Mouse (Mus musculus) neural tube, embryonic 12.5 days (tissue): ENCODE results near the gene Heatr6. TPM values are rescaled to one million over a fixed set of nuclear protein-coding genes. Genes with fewer than 3 reads are reported as not detected.
A peak's percentile ranks its signal among the peaks of the same experiment; 100 is the strongest.

ENCODE experiments used
- ATAC-seq: fragments of 200-750 bp; cut with Nextera tagmentation; 2 replicates; pipeline ENCODE4 v1.8.0; 2017; ENCODE audit warnings: low read depth, mild to moderate bottlenecking, moderate TSS enrichment, moderate library complexity; ENCODE audit not compliant: low FRiP score
- H3K27ac ChIP-seq: fragments of 300-500 bp; sonication (generic); 2 replicates; pipeline ENCODE4 v1.5.1; 2016
- H3K27me3 ChIP-seq: fragments of 300-500 bp; sonication (generic); replicated peaks from 2 replicates; pipeline ENCODE4 v1.6.1; 2016; ENCODE audit warnings: mild to moderate bottlenecking
- H3K36me3 ChIP-seq: fragments of 300-500 bp; sonication (generic); 2 replicates; pipeline ENCODE4 v1.6.1; 2016; ENCODE audit warnings: mild to moderate bottlenecking
- H3K4me1 ChIP-seq: fragments of 300-500 bp; sonication (generic); 2 replicates; pipeline ENCODE4 v1.6.1; 2016
- H3K4me2 ChIP-seq: fragments of 300-500 bp; sonication (generic); replicated peaks from 2 replicates; pipeline ENCODE4 v1.6.1; 2016; ENCODE audit warnings: mild to moderate bottlenecking
- H3K4me3 ChIP-seq: fragments of 300-500 bp; sonication (generic); 2 replicates; pipeline ENCODE4 v1.5.1; 2016
- H3K9ac ChIP-seq: fragments of 300-500 bp; sonication (generic); 2 replicates; pipeline ENCODE4 v1.6.1; 2016; ENCODE audit warnings: mild to moderate bottlenecking
- H3K9me3 ChIP-seq: fragments of 300-500 bp; sonication (generic); 2 replicates; pipeline ENCODE4 v1.6.1; 2016; ENCODE audit warnings: mild to moderate bottlenecking
- WGBS: fragments of 180-500 bp; shearing (Covaris S2); methylation state at CpG from one replicate; pipeline ENCODE4 v1.1.7; 2016; 5-methylcytosine and 5-hydroxymethylcytosine counted together
- polyA plus RNA-seq: library from polyadenylated mRNA; unstranded; fragments of >200 nt; fragmentation: Nextera tagmentation; extraction: Ambion mirVana; gene quantifications from 2 replicates; pipeline ENCODE4 v1.2.1, GENCODE M21; 2016

Gene Heatr6
- polyA plus RNA-seq, 1 experiment from 2014 or later: 33.2 TPM

GRCm38 (mm10) chr11:83735881-83736280 is 17.6 kb upstream of the Heatr6 start:
- H3K27me3 ChIP-seq: no peaks in the 10 kb centered on the region
- no peak overlapping the region for H3K4me3 ChIP-seq
- no peak overlapping the region for H3K27ac ChIP-seq
- no peaks in the 10 kb centered on the region for H3K9me3 ChIP-seq
- no peaks in the 10 kb centered on the region for H3K36me3 ChIP-seq
- 70% methylated on average over 2 of the region's 2 CpGs for WGBS
- H3K4me2 ChIP-seq: no peak overlapping the region
- ATAC-seq: no peak
- no peaks in the 10 kb centered on the region for H3K4me1 ChIP-seq
- no peak overlapping the region for H3K9ac ChIP-seq

- Histone ChIP-seq H3K9ac (no peak overlapping the region), H3K4me1 (no peaks in the 10 kb centered on the region), H3K36me3 (no peaks in the 10 kb centered on the region), H3K9me3 (no peaks in the 10 kb centered on the region), H3K4me3 (no peak overlapping the region), H3K27me3 (no peaks in the 10 kb centered on the region), H3K27ac (no peak overlapping the region), H3K4me2 (no peak overlapping the region)
- 94% methylated on average over 3 of the region's 3 CpGs for WGBS
- ATAC-seq: no peak
These were observed 16.4 kb upstream of the Heatr6 start for GRCm38 (mm10) chr11:83737109-83737558.

DNA sequence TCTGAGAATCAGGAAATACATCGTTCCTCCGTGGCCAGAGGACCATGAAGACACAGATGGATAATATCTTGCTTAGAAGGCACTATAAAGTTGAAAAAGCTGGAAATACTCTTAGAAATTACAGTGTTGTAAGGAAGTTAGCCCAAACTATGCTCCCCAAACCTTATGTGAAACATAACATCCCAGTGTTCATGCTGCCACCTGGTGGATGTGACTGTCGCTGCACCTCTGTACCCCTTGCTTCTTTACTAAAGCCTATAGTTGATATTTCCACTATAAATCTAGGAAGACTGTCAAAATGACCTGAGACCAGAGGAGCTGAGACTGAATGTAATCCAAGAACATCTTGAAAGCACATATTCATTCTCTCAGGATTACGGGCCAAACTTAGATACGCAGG is 14.3 kb upstream of the Heatr6 start:
- Histone ChIP-seq H3K27me3 (no peaks in the 10 kb centered on the region), H3K4me1 (no peaks in the 10 kb centered on the region), H3K9me3 (no peaks in the 10 kb centered on the region), H3K4me2 (no peak overlapping the region), H3K4me3 (no peak overlapping the region), H3K36me3 (no peaks in the 10 kb centered on the region), H3K27ac (no peak overlapping the region), H3K9ac (no peak overlapping the region)
- WGBS: 26% methylated on average over 5 of the region's 5 CpGs
- ATAC-seq: no peak

GRCm38 (mm10) chr11:83740443-83740991 is 13.0 kb upstream of the Heatr6 start:
- no peak for ATAC-seq
- Histone ChIP-seq H3K27ac (no peak overlapping the region), H3K9ac (no peak overlapping the region), H3K4me2 (no peak overlapping the region), H3K27me3 (no peaks in the 10 kb centered on the region), H3K36me3 (no peaks in the 10 kb centered on the region), H3K9me3 (no peaks in the 10 kb centered on the region), H3K4me1 (no peaks in the 10 kb centered on the region), H3K4me3 (no peak overlapping the region)
- WGBS: 77% methylated on average over 4 of the region's 4 CpGs

- Histone ChIP-seq H3K9ac (no peak overlapping the region), H3K36me3 (no peaks in the 10 kb centered on the region), H3K4me3 (no peak overlapping the region), H3K4me2 (no peak overlapping the region), H3K4me1 (no peaks in the 10 kb centered on the region), H3K9me3 (no peaks in the 10 kb centered on the region), H3K27ac (no peak overlapping the region), H3K27me3 (no peaks in the 10 kb centered on the region)
- ATAC-seq: no peak
- WGBS: 85% methylated on average over 5 of the region's 5 CpGs
These were observed 11.7 kb upstream of the Heatr6 start for GRCm38 (mm10) chr11:83741841-83742240.

GRCm38 (mm10) chr11:83742731-83743355 is 10.7 kb upstream of the Heatr6 start:
- H3K9me3 ChIP-seq: no peaks in the 10 kb centered on the region
- no peaks in the 10 kb centered on the region for H3K27me3 ChIP-seq
- ATAC-seq: no peak
- H3K4me3 ChIP-seq: no peak overlapping the region
- WGBS: 75% methylated on average over 9 of the region's 9 CpGs
- no peak overlapping the region for H3K27ac ChIP-seq
- no peaks in the 10 kb centered on the region for H3K4me1 ChIP-seq
- no peaks in the 10 kb centered on the region for H3K36me3 ChIP-seq
- no peak overlapping the region for H3K4me2 ChIP-seq
- H3K9ac ChIP-seq: no peak overlapping the region

DNA sequence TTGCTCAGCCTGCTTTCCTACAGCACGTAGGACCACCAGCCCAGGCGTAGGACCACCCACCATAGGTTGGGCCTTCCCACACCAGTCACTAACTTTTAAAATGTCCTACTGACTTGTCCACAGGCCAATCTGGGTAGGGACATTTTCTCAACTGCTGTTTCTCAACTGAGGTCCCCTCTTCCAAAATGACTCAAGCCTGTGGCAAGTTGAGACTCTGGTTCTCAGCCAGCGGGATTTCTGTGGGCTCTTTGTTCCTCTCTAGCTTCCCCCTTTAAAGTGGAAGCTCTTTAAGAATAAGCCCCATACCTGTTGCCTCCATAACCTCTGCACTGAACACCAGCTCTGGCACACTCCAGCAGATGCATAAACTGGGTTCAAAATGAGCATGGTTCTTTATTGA is 10.0 kb upstream of the Heatr6 start:
- no peak overlapping the region for H3K9ac ChIP-seq
- no peaks in the 10 kb centered on the region for H3K27me3 ChIP-seq
- H3K27ac ChIP-seq: no peak overlapping the region
- no peak overlapping the region for H3K4me2 ChIP-seq
- 87% methylated on average over 3 of the region's 3 CpGs for WGBS
- no peak overlapping the region for H3K4me3 ChIP-seq
- no peaks in the 10 kb centered on the region for H3K9me3 ChIP-seq
- H3K4me1 ChIP-seq: no peaks in the 10 kb centered on the region
- ATAC-seq: no peak
- no peaks in the 10 kb centered on the region for H3K36me3 ChIP-seq

GRCm38 (mm10) chr11:83746152-83746551 is 7.3 kb upstream of the Heatr6 start:
- ATAC-seq: no peak
- Histone ChIP-seq H3K9me3 (no peaks in the 10 kb centered on the region), H3K4me3 (no peak overlapping the region), H3K27me3 (0 out of 2 replicates have a peak, but pooled peaks cover 4% of the 10 kb centered on the region), H3K36me3 (no peaks in the 10 kb centered on the region), H3K27ac (no peak overlapping the region), H3K9ac (no peak overlapping the region), H3K4me2 (no peak overlapping the region), H3K4me1 (no peaks in the 10 kb centered on the region)
- WGBS: 64% methylated on average over 4 of the region's 4 CpGs

DNA sequence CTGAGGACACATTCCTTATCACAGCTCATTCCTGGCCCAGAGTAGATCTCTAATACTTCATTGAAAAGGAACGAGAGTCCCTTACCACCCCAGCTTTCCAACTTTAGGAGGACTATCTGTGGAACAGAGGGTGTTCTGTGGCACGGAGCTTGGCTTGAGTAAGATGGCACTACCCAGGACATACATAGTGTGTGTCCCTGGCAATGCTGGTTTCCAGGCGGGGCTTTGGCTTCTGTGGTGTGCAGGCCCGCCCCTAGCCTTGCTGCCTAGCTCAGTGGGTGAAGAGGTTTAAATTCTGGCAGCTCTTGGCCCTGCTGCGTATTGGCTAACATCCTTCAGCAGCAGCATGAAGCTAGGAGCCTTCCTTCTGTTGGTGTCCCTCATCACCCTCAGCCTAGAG is 6.8 kb upstream of the Heatr6 start, which contains the start of gene Wfdc21:
Wfdc21 (plus strand) TSS at position 260 of the 400 bp plus-strand sequence.
- Histone ChIP-seq H3K27me3 (0 out of 2 replicates have a peak, but pooled peaks cover 6% of the 10 kb centered on the region), H3K9ac (no peak within 1 kb of the TSS), H3K4me3 (no peak within 1 kb of the TSS), H3K4me1 (no peaks in the 10 kb centered on the region), H3K4me2 (no peak within 1 kb of the TSS), H3K36me3 (no peaks in the 10 kb centered on the region), H3K9me3 (no peaks in the 10 kb centered on the region), H3K27ac (no peak within 1 kb of the TSS)
- no peak for ATAC-seq
- 77% methylated on average over 5 of the region's 5 CpGs for WGBS

DNA sequence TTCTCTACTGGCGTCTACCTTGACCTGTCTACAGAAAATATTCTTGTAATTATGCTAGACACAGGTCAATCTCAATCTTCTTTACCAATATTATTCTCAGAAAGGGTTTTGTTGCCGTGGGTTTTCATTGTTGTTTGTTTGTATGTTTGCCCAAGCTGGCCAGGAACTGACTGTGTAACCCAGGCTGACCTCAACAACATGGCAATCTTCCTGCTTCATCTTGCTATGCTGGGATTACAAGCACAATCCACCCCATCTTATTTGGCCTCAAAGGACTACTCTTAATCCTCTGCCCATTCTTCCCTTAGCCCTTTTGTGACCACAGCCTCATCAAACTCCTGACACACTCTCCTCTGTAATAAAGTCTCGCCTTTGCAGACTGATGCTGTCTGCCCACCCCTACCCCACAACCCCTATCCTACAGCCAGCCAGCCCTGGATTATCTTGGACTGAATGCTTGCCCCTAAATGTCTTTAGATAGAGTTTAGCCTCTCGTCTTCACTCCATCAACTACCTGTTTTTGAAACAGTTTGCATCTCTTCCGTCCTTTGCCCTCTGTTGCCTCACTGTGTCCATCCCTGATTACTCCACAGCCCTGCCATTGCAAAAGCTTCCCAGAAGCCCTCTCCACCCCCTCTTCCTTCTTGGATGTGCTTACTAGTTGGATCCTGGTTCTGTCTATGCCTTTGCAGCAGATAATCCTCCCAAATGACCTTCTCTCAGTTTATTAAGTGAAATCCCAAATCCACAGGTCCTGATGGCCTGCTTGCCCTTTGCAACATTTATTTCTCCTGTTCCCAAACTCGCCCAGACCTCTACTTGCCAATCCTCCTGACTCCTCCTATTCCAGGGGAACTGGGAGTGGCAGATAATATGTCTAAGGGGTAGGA is 5.9 kb upstream of the Heatr6 start:
- Histone ChIP-seq H3K4me1 (no peaks in the 10 kb centered on the region), H3K4me3 (no peak overlapping the region), H3K4me2 (no peak overlapping the region), H3K9ac (no peak overlapping the region), H3K27ac (no peak overlapping the region), H3K9me3 (no peaks in the 10 kb centered on the region), H3K27me3 (0 out of 2 replicates have a peak, but pooled peaks cover 6% of the 10 kb centered on the region), H3K36me3 (no peaks in the 10 kb centered on the region)
- WGBS: 70% methylated on average over 6 of the region's 6 CpGs
- no peak for ATAC-seq

DNA sequence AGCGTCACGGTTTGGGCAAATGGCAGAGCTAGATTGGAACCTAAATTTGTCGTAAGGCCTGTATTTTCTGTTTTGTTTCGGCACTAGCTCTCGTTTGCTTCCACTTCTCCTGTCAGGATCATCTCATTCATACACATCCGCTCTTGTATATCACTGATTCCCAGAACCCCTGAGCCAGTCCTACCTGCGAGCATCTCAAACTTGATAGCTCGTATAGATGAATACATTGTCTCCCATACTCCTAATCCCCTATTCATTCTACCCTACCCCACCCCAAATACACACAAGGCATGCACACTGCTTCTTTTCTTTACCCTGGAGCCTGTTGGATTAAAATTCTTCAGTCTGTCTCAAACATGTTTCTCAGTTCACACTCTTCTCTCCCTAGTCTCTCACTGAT is 731 bp downstream of the Heatr6 start:
- ATAC-seq: 0 out of 2 replicates have a peak, but pooled peaks have one; percentile 17
- peak overlapping the region; percentile 78 for H3K4me3 ChIP-seq
- H3K9me3 ChIP-seq: no peaks in the 10 kb centered on the region
- 6% methylated on average over 8 of the region's 8 CpGs for WGBS
- peak overlapping the region; percentile 76 for H3K4me2 ChIP-seq
- H3K4me1 ChIP-seq: peaks cover 12% of the 10 kb centered on the region
- 0 out of 2 replicates have a peak, but pooled peaks cover 6% of the 10 kb centered on the region for H3K27me3 ChIP-seq
- H3K36me3 ChIP-seq: peaks cover 29% of the 10 kb centered on the region
- H3K9ac ChIP-seq: peak overlapping the region; percentile 79
- 0 out of 2 replicates have a peak overlapping the region, but pooled peaks have one; percentile 67 for H3K27ac ChIP-seq

DNA sequence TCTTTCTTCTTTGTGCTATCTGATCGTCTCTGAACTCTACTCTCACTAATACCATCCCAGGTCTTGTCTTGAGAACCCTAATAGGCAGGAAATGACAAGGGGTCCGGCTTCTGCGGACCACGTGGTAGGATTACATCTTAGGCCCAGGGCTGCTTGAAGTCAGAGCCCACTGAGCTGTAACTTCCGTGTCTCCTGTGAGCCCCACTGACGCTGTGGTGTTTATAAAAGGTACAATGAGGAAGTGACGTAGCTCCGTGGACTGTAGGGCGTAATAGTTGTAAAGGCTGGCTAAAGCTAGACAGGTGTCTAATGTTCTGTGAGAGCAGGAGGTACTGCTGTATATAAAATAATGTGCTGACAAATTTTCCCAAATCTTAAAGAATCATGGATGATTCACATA is 13.8 kb downstream of the Heatr6 start:
- 95% methylated on average over 9 of the region's 9 CpGs for WGBS
- Histone ChIP-seq H3K4me2 (no peak overlapping the region), H3K27me3 (no peaks in the 10 kb centered on the region), H3K36me3 (peaks cover 93% of the 10 kb centered on the region), H3K4me3 (no peak overlapping the region), H3K4me1 (no peaks in the 10 kb centered on the region), H3K9ac (no peak overlapping the region), H3K9me3 (no peaks in the 10 kb centered on the region), H3K27ac (no peak overlapping the region)
- no peak for ATAC-seq
